Mouse (Mus musculus) neural tube, embryonic 10.5 days (tissue): ENCODE data around the gene Arfgef2.

Experiments used
- DNase-seq: peaks from one replicate; pipeline ENCODE4 v3.0.0-alpha.2; 2017; ENCODE audit warnings: low spot score; ENCODE audit errors: extremely low spot score

The Arfgef2 gene

DNA sequence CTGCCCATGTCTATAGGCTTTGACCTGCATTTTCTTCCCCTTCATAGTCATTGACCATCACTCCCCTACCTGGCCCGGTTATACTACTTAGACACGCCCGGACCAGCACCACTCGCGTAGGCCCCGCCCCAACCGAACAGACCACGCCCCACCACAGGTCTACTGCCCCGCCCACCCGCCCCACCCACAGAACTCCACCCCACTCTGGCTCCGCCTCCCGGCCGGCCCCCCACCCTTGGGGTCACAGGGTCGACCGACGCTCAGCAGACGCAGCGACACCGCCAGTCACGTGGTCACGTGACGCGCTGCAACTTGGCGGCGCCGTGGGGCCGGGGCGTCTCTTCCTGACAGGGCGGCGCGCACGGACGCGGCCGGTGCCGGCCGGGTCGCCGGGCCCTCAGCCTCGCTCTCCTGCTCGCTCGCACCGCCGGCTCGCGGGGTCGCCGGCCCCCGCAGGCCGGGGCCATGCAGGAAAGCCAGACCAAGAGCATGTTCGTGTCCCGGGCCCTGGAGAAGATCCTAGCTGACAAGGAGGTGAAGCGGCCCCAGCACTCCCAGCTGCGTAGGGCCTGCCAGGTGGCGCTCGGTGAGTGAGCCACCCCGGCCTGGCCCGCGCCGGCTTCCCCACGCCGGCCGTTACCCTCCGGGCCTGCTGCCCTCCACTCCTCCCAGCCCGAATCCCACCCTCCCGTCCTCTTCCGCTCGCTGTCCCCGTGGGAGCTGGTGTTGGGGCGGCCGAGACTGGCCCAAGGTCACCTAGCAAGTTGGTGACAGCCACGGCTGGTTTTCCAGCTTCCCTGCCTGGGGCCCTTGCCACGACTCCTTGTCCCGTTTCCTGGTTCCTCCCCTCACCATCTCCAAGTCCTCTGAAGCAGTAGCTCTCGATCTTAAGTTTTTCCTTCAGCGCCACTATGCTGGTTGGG, at the start of gene Arfgef2:
Arfgef2 (plus strand) TSS at position 339 of the 923 bp plus-strand sequence.
- peak; percentile 88 for DNase-seq

DNA sequence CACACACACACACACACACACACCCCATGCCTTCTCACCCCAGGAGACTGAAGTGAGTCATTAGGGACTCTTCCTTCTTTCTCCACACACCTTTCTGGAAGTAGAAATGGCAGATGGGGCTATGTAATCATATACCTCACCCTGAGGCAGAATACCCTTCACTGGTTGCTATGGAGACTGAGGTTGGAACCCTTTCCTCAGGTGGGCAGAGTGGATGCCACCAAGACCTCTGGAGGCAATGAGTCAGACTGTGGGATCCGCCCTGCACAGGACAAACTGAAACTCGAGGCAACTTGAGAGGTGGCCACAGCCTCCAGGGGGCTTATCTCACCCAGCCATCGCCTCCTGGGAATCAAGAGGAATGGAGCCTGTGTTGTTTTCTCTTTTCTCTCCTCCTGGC, 47.4 kb upstream of the Arfgef2 start:
- no peak for DNase-seq

DNA sequence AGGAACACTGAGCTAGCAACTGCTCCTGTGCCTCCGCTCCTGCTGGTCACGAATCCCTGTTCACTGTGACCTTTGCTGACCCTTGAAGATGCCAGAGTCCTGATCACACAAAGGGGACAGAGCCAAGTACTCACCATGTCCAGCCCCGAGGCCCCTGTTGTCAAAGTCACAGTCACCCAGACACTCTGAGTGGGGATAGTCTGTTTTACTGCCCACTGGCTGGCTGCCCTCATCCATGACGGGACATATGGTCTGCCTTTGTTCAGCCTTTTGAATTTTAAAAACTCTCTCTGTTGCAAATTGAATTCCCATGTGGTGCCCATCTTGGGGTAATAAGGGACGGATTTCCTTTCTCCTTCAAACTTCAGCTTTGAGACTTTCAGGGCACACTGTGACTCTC, 41.3 kb upstream of the Arfgef2 start:
- peak; percentile 41 for DNase-seq

GRCm38 (mm10) chr2:166767591-166767990, 37.8 kb upstream of the Arfgef2 start:
- DNase-seq, result no peak

- no peak for DNase-seq
Measured at GRCm38 (mm10) chr2:166771396-166771795, 34.0 kb upstream of the Arfgef2 start.

- no peak for DNase-seq
Measured at GRCm38 (mm10) chr2:166773587-166773986, 31.8 kb upstream of the Arfgef2 start.

DNA sequence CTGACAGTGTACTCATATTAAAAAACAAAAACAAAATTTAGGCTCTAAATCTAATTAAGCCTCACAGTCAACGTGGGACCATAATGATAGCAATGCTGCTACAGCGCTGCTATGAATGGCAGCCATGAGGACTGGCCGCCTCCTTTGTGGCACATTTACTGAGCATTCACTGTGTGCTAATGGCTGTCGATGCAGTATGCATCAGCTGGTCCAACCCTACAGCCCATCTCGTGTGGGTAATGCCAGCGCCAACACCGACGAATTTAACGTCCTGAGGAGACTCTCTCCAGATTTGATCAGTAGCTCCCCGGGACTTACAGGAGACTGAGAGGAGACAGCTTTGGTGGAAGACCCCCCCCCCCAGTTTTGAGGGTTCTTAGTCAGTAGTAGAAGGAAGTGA, 31.1 kb upstream of the Arfgef2 start:
- no peak for DNase-seq

DNA sequence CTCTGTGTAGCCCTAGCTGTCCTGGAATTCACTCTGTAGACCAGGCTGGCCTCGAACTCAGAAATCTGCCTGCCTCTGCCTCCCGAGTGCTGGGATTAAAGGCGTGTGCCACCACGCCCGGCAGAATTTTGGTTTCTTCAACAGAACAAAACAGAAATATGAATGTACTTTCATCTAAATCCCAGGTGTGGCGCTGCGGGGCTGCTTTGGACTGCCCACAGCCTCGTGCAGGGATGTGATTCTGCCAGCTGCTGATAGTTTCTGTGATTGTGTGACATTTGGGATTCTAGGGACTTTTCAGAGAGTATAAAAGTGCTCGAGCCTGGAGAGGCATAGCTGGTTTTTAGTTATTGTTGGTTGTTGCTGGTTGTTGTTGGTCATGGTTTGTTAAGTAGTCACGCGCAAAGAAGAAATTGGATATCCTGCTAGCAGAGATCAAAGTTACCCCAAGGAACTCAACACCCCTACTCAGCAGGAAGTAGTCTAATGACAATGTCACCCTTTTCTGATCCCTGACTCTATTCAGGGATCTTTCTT, 30.0 kb upstream of the Arfgef2 start:
- no peak for DNase-seq

GRCm38 (mm10) chr2:166776272-166776671, 29.1 kb upstream of the Arfgef2 start:
- peak; percentile 53 for DNase-seq

- no peak for DNase-seq
Measured at GRCm38 (mm10) chr2:166779956-166780355, 25.4 kb upstream of the Arfgef2 start.

- DNase-seq, result peak; percentile 83
Measured at GRCm38 (mm10) chr2:166780980-166781578, 24.3 kb upstream of the Arfgef2 start.

GRCm38 (mm10) chr2:166784376-166784775, 21.0 kb upstream of the Arfgef2 start:
- no peak for DNase-seq

- peak; percentile 89 for DNase-seq
Measured at GRCm38 (mm10) chr2:166786353-166787004, 18.9 kb upstream of the Arfgef2 start.

GRCm38 (mm10) chr2:166791738-166792137, 13.7 kb upstream of the Arfgef2 start:
- no peak for DNase-seq

DNA sequence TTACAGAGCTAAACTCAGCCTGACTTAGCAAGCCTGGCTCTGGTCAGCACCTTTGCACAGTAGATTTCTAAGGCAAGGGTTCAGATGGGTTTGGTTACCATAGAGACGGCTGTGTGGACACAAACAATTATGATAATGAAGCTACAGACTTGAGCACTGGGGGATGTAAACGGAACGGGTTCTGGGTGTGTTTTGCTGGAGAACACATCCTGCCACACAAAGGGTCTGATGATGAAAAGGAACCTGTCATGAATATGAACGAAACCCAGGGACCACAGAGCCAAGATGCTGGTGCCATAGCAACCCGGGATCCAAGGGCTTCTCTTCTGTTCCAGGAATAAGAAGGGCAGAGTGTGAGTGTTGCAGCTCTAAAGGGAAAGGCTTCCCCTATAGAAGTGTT, 13.0 kb upstream of the Arfgef2 start, which contains the start of gene Trp53rkb:
Trp53rkb (plus strand) TSS at position 177 of the 400 bp plus-strand sequence.
- DNase-seq, result peak; percentile 24

- peak; percentile 86 for DNase-seq
Measured at GRCm38 (mm10) chr2:166793542-166794214, 11.7 kb upstream of the Arfgef2 start.

GRCm38 (mm10) chr2:166799615-166800472, 5.5 kb upstream of the Arfgef2 start:
- DNase-seq, result no peak

DNA sequence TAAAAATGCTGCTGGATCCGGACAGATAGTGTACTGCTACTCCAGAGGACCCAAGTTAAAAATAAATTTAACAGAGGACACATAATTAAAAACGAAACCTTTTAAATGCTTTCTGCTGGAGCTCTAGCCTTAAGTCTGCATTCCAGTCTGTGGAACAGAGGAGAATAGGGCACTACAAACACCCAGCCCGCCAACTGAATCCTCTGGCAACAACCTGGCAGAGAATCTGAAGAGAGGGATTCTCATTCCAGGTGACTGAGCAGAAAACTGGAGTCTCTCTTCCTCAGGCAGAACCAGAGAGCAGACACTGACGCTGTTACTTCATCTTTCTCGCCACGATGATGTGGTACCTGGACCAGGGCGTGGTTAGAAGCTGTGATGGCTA, 4.9 kb upstream of the Arfgef2 start:
- DNase-seq, result no peak

DNA sequence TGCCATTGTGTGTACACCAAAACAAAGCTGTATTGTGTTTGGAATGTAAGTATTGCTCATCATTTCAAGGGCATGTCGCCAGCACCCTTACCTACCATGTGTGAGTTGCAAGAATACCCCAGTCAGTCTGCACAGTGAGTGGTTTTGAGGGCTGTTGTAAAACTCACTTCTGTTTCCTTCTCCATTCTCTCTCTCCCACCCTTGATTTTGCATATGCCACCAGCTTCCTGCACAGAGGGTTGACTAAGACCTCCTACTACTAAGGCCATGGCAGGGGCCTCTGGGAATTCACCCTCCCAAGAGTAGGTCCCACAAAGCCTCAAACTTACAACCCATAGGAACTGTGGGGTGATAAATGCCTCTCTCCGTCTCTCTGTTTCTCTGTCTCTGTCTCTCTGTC, 4.0 kb upstream of the Arfgef2 start:
- DNase-seq, result no peak

GRCm38 (mm10) chr2:166803298-166803697, 2.1 kb upstream of the Arfgef2 start:
- no peak for DNase-seq
